Mouse (Mus musculus) intestine, embryonic 16.5 days (tissue): Measurements from ENCODE around the gene Myh10. TPM values are rescaled to one million over a fixed set of nuclear protein-coding genes. Genes with fewer than 3 reads are reported as not detected.
"Not testable (repeated sequence)": the region's sequence is repeated elsewhere in the genome, so short reads cannot be mapped to it uniquely, and the experiment has no call there.

Experiments
- ATAC-seq: fragments of 200-750 bp; cut with Nextera tagmentation; 2 replicates; pipeline ENCODE4 v1.8.0; 2017; ENCODE audit warnings: moderate TSS enrichment, moderate library complexity
- H3K27ac ChIP-seq: fragments of 300-500 bp; sonication (generic); 2 replicates; pipeline ENCODE4 v1.5.1; 2014; ENCODE audit warnings: mild to moderate bottlenecking, low read length
- H3K27me3 ChIP-seq: fragments of 300-500 bp; sonication (generic); replicated peaks from 2 replicates; pipeline ENCODE4 v1.6.1; 2014; ENCODE audit warnings: low read length, control low read depth, mixed read lengths; ENCODE audit not compliant: control insufficient read depth, insufficient read depth
- H3K36me3 ChIP-seq: fragments of 300-500 bp; sonication (generic); 2 replicates; pipeline ENCODE4 v1.6.1; 2014; ENCODE audit warnings: low read length, control low read depth; ENCODE audit not compliant: control insufficient read depth, insufficient read depth
- H3K4me1 ChIP-seq: fragments of 300-500 bp; sonication (generic); 2 replicates; pipeline ENCODE4 v1.6.1; 2014; ENCODE audit warnings: low read length, control low read depth, mixed read lengths; ENCODE audit not compliant: control insufficient read depth, insufficient read depth
- H3K4me2 ChIP-seq: fragments of 300-500 bp; sonication (generic); 2 replicates; pipeline ENCODE4 v1.6.1; 2014; ENCODE audit warnings: low read depth, low read length, control low read depth
- H3K4me3 ChIP-seq: fragments of 300-500 bp; sonication (generic); 2 replicates; pipeline ENCODE4 v1.5.1; 2014; ENCODE audit warnings: mild to moderate bottlenecking, low read length
- H3K9ac ChIP-seq: fragments of 300-500 bp; sonication (generic); 2 replicates; pipeline ENCODE4 v1.6.1; 2014; ENCODE audit warnings: low read depth, low read length
- H3K9me3 ChIP-seq: fragments of 300-500 bp; sonication (generic); 2 replicates; pipeline ENCODE4 v1.6.1; 2016; ENCODE audit warnings: low read length, control low read depth; ENCODE audit not compliant: control insufficient read depth
- WGBS: fragments of 180-500 bp; shearing (Covaris S2); extraction: QIAGEN DNeasy Blood & Tissue Kit; methylation state at CpG from one replicate; pipeline ENCODE4 v1.1.7; 2014; 5-methylcytosine and 5-hydroxymethylcytosine counted together
- polyA plus RNA-seq: library from polyadenylated mRNA; unstranded; fragments of >200 nt; fragmentation: Nextera tagmentation; extraction: Ambion mirVana; gene quantifications from 2 replicates; pipeline ENCODE4 v1.2.1, GENCODE M21; 2015

Myh10 gene
- polyA plus RNA-seq, 1 experiment from 2014 or later = 49.5 TPM

DNA sequence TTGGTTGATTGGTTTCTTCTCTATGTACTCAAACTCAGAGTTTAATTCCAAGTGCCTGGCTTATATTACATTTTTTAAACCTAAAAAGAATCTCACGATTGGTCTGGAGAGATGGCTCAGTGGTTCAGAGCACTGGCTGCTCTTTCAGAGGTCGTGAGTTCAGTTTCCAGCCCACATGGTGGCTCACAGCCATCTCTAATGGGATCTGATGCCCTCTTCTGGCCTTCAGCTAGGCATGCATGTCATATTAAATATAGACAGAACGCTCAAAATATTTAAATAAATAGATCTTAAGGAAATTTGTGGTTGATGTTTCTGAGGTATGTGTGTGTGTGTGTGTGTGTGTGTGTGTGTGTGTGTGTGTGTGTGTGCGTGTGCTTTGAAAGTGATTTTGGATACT lies 113.8 kb downstream of the Myh10 start:
- H3K36me3 ChIP-seq = peaks cover 31% of the 10 kb centered on the region; the same call in 1 of the 2 replicates
- no peak overlapping the region for H3K4me3 ChIP-seq
- H3K4me1 ChIP-seq = no peaks in the 10 kb centered on the region
- ATAC-seq = no peak
- no peaks in the 10 kb centered on the region for H3K9me3 ChIP-seq
- H3K4me2 ChIP-seq = no peak overlapping the region
- no peak overlapping the region for H3K9ac ChIP-seq
- WGBS = 66% methylated on average over 4 of the region's 4 CpGs
- H3K27ac ChIP-seq = no peak overlapping the region
- H3K27me3 ChIP-seq = no peaks in the 10 kb centered on the region

DNA sequence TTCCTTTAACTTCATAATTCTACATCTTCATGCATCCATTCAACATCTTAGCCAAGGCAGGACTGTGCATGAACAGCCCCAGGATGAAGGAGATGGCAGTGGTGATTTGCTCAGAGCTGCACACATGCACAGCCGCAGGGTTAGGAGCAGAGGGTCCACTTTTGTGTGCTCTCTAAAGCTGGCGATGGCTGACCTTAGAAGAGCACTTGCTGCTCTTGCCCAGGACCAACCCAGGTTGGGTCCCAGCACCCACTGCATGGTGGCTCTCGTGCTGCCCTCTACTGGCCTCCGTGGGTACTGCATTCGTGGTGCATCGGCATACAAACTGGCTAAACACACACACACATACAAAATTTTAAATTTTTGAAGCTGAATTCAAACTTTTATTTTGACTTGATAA lies 116.4 kb downstream of the Myh10 start:
- H3K27me3 ChIP-seq = no peaks in the 10 kb centered on the region
- no peaks in the 10 kb centered on the region for H3K4me1 ChIP-seq
- 36% methylated on average over 6 of the region's 6 CpGs for WGBS
- no peak overlapping the region for H3K27ac ChIP-seq
- no peak overlapping the region for H3K4me3 ChIP-seq
- no peaks in the 10 kb centered on the region for H3K9me3 ChIP-seq
- peaks cover 36% of the 10 kb centered on the region for H3K36me3 ChIP-seq
- ATAC-seq = 0 out of 2 replicates have a peak, but pooled peaks have one; percentile 46
- no peak overlapping the region for H3K9ac ChIP-seq
- H3K4me2 ChIP-seq = no peak overlapping the region

DNA sequence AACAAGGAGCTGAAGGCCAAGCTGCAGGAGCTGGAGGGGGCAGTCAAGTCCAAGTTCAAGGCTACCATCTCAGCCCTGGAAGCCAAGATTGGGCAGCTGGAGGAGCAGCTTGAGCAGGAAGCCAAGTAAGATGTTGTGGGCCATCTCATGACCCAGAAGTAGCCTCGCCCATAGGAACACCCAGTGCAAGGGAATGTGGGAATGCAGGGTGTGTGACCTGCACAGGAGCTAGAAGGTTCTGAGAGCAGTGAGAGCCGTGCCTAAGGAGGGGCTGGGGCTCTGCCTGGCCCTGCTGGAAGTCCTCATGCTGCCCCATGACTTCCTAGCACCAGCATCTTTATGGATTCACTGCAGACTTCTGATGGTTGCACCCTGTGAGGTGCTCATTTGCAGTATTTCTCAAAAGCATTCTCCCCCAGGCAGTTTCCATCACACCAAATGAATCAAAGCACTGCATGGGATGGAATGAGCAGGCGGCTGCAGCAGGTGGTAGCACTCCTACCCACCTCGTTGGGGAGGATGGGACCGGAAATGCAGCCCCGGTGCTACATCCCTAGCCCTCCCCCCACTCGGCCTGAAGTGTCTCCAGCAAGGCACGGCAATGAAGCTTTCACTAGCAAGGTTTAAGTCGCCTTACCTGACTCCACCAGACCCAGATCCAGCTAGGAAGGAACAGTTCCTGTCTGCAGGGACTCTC lies 120.7 kb downstream of the Myh10 start:
- ATAC-seq = no peak
- H3K36me3 ChIP-seq = peaks cover 43% of the 10 kb centered on the region
- WGBS = 81% methylated on average over 9 of the region's 9 CpGs

DNA sequence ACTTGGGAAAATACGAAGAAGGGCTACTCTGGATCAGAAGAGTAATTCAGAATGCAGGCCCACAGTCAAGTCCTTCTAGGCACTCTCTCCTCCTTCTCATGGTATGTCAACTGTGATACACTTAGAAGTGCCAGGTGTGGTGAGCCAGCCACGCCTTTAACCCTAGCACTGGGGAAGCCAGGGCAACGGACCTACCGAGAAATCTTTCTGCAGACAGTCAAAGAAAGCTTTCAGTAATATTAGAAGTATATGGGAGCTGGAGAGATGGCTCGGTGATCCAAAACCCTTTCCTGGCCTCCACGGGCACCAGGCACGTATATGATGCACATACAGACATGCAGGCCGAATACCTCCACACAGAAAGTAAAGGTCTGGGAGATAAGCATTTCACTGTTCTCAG lies 127.1 kb downstream of the Myh10 start:
- WGBS = 83% methylated on average over 8 of the region's 8 CpGs
- Histone ChIP-seq H3K36me3 (peaks cover 27% of the 10 kb centered on the region), H3K27me3 (no peaks in the 10 kb centered on the region), H3K4me1 (no peaks in the 10 kb centered on the region), H3K27ac (no peak overlapping the region), H3K9me3 (no peaks in the 10 kb centered on the region), H3K9ac (no peak overlapping the region), H3K4me3 (no peak overlapping the region), H3K4me2 (no peak overlapping the region)
- ATAC-seq = no peak

More for the DNA sequence above, 120.7 kb downstream of the Myh10 start:
- Histone ChIP-seq H3K4me2 (no peak overlapping the region), H3K27ac (no peak overlapping the region), H3K4me1 (no peaks in the 10 kb centered on the region), H3K4me3 (no peak overlapping the region), H3K9ac (no peak overlapping the region), H3K9me3 (no peaks in the 10 kb centered on the region), H3K27me3 (no peaks in the 10 kb centered on the region)

DNA sequence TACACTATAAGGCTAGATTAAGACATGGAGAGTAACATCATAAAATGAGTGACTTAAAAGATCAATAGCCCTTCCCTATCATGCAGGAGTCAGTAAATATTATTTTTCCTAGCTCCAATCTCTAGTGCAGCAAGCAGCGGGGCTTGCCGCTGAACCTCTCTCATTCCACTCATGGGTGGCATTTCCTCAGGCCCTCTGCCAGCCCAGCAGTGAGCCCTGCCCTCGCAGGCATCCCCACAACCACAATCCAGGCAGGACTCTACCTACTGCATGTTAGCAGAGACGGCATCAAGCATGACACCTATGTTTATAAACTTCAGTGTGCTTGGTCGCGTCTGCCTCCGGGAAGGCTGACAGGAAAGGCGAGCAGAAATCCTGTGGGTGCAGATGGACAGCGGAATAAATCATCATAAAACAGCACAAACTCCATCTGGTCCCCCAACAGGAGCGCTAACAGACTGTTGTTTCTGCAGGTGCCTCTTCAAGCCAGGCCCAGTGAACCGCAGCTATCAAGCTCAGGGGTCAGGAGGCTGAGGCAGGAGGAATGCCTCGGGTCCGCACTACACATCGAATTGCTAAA lies 128.0 kb downstream of the Myh10 start:
- no peak overlapping the region for H3K4me2 ChIP-seq
- peaks cover 21% of the 10 kb centered on the region for H3K36me3 ChIP-seq
- ATAC-seq = no peak
- WGBS = 71% methylated on average over 14 of the region's 14 CpGs
- H3K4me1 ChIP-seq = no peaks in the 10 kb centered on the region
- H3K9ac ChIP-seq = no peak overlapping the region
- H3K27ac ChIP-seq = no peak overlapping the region; the same call in 1 of the 2 replicates
- no peaks in the 10 kb centered on the region for H3K9me3 ChIP-seq
- H3K4me3 ChIP-seq = no peak overlapping the region
- no peaks in the 10 kb centered on the region for H3K27me3 ChIP-seq

DNA sequence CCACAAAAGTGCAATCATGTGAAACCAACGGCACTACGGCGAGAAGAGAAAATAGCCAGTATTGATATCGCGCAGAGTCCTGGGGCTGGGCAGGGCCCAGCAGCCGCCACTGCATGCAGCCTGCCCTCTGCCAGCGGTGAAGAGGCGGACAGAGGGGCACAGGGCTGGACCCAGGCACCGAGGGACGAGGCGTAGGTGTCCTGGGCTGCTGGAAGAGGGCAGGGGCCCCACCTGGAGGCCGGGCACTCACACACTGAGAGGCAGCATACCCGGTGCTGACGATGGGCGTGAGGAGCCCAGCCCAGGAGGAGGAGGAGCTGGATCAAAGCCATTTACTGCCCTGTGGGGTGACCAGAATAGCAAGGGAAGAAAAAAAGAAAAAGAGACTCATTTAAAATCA lies 131.0 kb downstream of the Myh10 start:
- Histone ChIP-seq H3K4me3 (no peak overlapping the region), H3K4me2 (no peak overlapping the region), H3K9ac (no peak overlapping the region), H3K27ac (no peak overlapping the region), H3K9me3 (no peaks in the 10 kb centered on the region), H3K36me3 (peaks cover 13% of the 10 kb centered on the region; the same call in 1 of the 2 replicates), H3K4me1 (no peaks in the 10 kb centered on the region), H3K27me3 (no peaks in the 10 kb centered on the region)
- WGBS = 77% methylated on average over 15 of the region's 15 CpGs
- ATAC-seq = 0 out of 2 replicates have a peak, but pooled peaks have one; percentile 28

DNA sequence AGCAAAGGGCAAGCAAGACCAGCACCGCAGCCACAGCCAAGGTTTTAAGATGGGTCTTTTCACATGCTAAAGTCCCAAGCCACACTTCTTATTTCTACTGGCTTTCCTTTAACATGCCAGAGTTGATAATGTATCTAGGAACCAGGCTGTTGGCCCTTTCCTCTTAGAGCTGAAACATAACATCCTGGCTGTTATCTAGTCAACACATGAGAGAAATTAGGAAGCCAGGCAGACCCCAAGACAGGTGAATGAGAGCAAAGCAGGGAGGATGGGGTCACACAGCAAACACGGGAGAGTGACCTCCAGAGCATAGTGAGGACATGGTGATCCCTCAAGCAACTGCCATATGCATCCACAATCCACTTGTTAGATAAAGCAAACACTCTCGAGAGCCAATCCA lies 135.4 kb downstream of the Myh10 start:
- Histone ChIP-seq H3K27ac (no peak overlapping the region), H3K36me3 (peaks cover 13% of the 10 kb centered on the region; the same call in 1 of the 2 replicates), H3K9ac (no peak overlapping the region), H3K9me3 (no peaks in the 10 kb centered on the region), H3K4me2 (no peak overlapping the region), H3K4me1 (no peaks in the 10 kb centered on the region), H3K4me3 (no peak overlapping the region), H3K27me3 (no peaks in the 10 kb centered on the region)
- ATAC-seq = no peak
- WGBS = 76% methylated on average over 3 of the region's 3 CpGs

DNA sequence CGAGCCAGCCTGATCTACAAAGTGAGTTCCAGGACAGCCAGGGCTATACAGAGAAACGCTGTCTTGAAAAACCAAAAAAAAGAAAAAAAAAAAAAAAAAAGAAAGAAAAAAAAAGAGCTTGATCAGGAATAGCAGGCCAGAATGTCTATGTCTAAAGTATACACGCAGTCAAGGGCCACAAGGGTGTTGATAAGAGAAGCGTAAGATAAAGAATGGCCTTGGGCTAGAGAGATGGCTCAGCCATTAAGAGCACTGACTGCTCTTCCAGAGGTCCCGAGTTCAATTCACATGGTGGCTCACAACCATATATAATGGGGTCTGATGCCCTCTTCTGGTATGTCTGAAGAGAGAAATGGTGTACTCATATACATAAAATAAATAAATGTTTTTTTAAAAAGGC lies 140.2 kb downstream of the Myh10 start:
- H3K4me1 ChIP-seq, H3K9me3 ChIP-seq, H3K4me2 ChIP-seq, H3K27me3 ChIP-seq, H3K9ac ChIP-seq, H3K4me3 ChIP-seq, ATAC-seq, H3K27ac ChIP-seq: not testable (repeated sequence)
- H3K36me3 ChIP-seq = peaks cover 21% of the 10 kb centered on the region
- 92% methylated on average over 5 of the region's 5 CpGs for WGBS

DNA sequence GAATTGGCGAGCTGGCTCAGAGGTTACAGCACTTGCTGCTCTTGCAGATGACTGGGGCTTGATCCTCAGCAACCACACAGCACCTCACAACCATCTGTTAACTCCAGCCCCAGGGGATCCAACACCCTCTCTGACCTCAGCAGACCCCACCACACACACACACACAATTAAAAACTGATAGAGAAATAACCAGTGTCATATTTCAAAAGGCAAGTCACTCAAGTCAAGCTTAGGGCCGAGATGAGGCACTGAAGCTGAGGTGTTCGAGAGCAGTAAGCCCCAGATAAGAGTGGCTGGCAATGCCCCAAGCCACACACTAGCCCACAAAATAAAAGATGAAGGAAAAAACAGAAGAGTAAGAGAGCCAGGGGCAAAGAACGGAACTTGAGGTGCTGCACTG lies 141.4 kb downstream of the Myh10 start:
- H3K4me2 ChIP-seq = no peak overlapping the region
- no peak for ATAC-seq
- H3K9ac ChIP-seq = no peak overlapping the region
- peaks cover 21% of the 10 kb centered on the region for H3K36me3 ChIP-seq
- no peaks in the 10 kb centered on the region for H3K27me3 ChIP-seq
- H3K9me3 ChIP-seq = no peaks in the 10 kb centered on the region
- 65% methylated on average over 4 of the region's 4 CpGs for WGBS
- no peak overlapping the region for H3K27ac ChIP-seq
- no peaks in the 10 kb centered on the region for H3K4me1 ChIP-seq
- no peak overlapping the region for H3K4me3 ChIP-seq
